Mouse (Mus musculus) urinary bladder, postnatal 4 days (tissue): ENCODE measurements around the gene Mtmr4.
A peak's percentile ranks its signal among the peaks of the same experiment; 100 is the strongest.

Experiments used
- DNase-seq, 2 experiments: peaks; one replicate each; pipeline ENCODE4 v3.0.0; 2021 to 2022; ENCODE audit warnings: low spot score in 2 of 2

Gene Mtmr4

GRCm38 (mm10) chr11:87615551-87615950, 23.6 kb downstream of the Mtmr4 start:
- no peak for DNase-seq

- DNase-seq: no peak
These were observed 24.0 kb downstream of the Mtmr4 start for GRCm38 (mm10) chr11:87615952-87616351.

- DNase-seq: no peak
These were observed 25.0 kb downstream of the Mtmr4 start, which contains the start of gene Hsf5 for GRCm38 (mm10) chr11:87616790-87617474. Gene Hsf5 (plus strand): TSS chr11:87617164.

GRCm38 (mm10) chr11:87617606-87618005, 25.6 kb downstream of the Mtmr4 start:
- no peak for DNase-seq

GRCm38 (mm10) chr11:87623160-87623559, 31.2 kb downstream of the Mtmr4 start:
- no peak for DNase-seq

- no peak for DNase-seq
These were observed 37.9 kb downstream of the Mtmr4 start for GRCm38 (mm10) chr11:87629859-87630258.

- no peak for DNase-seq
These were observed 46.8 kb downstream of the Mtmr4 start for GRCm38 (mm10) chr11:87638793-87639192.

GRCm38 (mm10) chr11:87639206-87639605, 47.2 kb downstream of the Mtmr4 start:
- DNase-seq: peak; percentile 57 to 66

GRCm38 (mm10) chr11:87642865-87643264, 50.9 kb downstream of the Mtmr4 start:
- DNase-seq: no peak

GRCm38 (mm10) chr11:87654693-87655092, 62.7 kb downstream of the Mtmr4 start:
- no peak for DNase-seq

- DNase-seq: no peak
These were observed 67.3 kb downstream of the Mtmr4 start for GRCm38 (mm10) chr11:87659216-87659615.

GRCm38 (mm10) chr11:87662407-87662806, 70.4 kb downstream of the Mtmr4 start, which contains the start of gene Rnf43:
Gene Rnf43 (plus strand): TSS chr11:87662722.
- DNase-seq: peak; percentile 74 to 83

GRCm38 (mm10) chr11:87662822-87663221, 70.9 kb downstream of the Mtmr4 start:
- DNase-seq: no peak

- no peak for DNase-seq
These were observed 72.0 kb downstream of the Mtmr4 start for GRCm38 (mm10) chr11:87663948-87664347.

- DNase-seq: no peak
These were observed 72.6 kb downstream of the Mtmr4 start for GRCm38 (mm10) chr11:87664521-87664920.

GRCm38 (mm10) chr11:87665224-87665623, 73.3 kb downstream of the Mtmr4 start:
- DNase-seq: no peak

GRCm38 (mm10) chr11:87665658-87666057, 73.7 kb downstream of the Mtmr4 start:
- no peak for DNase-seq
